Mouse (Mus musculus) lung, postnatal 36 days (tissue): Measurements from ENCODE around the gene Akap8.
A peak's percentile ranks its signal among the peaks of the same experiment; 100 is the strongest.

Experiments used
- DNase-seq: peaks from one replicate; pipeline ENCODE4 v3.0.0; 2022; ENCODE audit warnings: mixed read lengths

Gene Akap8

DNA sequence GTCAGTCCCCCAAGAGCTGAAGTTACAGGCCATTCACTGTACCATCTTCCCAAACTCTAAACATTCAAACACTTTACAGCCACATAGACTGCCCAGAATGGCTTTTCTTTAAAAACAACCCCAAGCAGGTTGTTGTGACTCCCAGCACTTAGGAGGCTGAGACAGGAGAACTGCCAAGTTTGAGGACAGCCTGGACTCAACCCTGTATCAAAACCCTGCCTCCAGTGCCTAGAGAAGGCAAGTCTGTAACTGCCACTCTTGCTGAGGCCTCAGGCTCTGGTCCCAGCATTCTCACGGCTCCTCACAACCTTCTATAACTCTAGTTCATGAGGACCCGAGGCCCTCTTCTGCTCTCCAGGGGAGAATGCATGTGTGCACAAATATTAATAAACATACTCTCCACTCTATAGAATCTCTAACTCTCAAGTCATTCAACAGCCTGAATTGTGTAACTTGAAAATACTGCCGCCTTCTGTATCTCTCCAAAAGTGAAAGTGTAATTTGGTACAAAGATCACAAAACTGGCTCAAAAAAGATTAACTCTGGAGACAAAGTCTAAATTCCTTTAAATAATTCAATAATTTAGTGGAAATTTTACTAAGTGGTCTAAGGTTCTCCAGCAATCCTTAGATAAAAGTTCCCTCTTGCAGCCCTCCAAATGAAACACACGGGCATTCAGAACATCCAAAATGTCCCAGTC, 39.3 kb downstream of the Akap8 start:
- no peak for DNase-seq

GRCm38 (mm10) chr17:32281126-32281525, 39.9 kb downstream of the Akap8 start:
- DNase-seq = no peak

- no peak for DNase-seq
Observed at GRCm38 (mm10) chr17:32280575-32280974, 40.5 kb downstream of the Akap8 start.

GRCm38 (mm10) chr17:32277201-32277600, 43.8 kb downstream of the Akap8 start:
- DNase-seq = no peak

- DNase-seq = no peak
Observed at GRCm38 (mm10) chr17:32275568-32275967, 45.5 kb downstream of the Akap8 start.

GRCm38 (mm10) chr17:32269151-32269550, 51.9 kb downstream of the Akap8 start:
- DNase-seq = no peak

- DNase-seq = peak; percentile 19
Observed at GRCm38 (mm10) chr17:32268540-32268960, 52.5 kb downstream of the Akap8 start.

DNA sequence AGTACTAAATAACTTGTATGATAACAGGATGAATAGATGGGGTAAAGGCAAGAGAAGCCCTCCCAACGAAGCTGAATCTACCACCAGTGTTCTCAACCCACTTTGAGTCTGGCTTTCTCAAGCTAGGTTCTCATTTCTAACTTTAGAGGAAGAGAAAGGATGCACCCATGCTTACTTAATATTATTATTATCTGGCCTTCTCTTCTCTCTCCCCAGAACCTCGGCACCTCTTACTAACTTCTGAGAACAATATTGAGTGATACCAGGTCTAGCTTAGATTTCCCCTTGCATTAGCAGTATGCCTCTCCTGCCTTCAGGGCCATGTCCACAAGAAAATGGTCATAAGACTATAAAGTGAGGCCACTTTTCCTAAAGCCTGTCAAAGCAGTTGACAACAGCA, 52.9 kb downstream of the Akap8 start:
- DNase-seq = no peak

GRCm38 (mm10) chr17:32267617-32268016, 53.4 kb downstream of the Akap8 start:
- DNase-seq = no peak

DNA sequence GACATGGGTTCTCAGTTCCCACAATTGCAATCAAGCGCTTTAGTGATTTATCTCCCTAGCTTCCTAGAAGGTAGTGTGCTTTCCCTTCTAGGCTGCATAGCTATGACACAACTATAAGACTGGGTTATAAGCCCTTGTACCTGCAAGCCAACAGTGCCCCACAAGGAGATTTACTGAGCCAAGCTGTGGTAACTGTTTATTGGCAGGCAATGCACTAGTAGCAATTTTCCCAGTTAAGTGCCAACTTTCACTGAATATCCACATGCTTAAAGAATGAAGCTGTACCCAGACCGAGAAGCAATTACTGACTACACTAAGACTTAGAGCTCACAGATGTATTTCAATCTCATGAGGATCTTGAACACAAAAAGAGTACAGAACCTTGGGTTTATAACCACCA, 57.4 kb downstream of the Akap8 start:
- DNase-seq = no peak

DNA sequence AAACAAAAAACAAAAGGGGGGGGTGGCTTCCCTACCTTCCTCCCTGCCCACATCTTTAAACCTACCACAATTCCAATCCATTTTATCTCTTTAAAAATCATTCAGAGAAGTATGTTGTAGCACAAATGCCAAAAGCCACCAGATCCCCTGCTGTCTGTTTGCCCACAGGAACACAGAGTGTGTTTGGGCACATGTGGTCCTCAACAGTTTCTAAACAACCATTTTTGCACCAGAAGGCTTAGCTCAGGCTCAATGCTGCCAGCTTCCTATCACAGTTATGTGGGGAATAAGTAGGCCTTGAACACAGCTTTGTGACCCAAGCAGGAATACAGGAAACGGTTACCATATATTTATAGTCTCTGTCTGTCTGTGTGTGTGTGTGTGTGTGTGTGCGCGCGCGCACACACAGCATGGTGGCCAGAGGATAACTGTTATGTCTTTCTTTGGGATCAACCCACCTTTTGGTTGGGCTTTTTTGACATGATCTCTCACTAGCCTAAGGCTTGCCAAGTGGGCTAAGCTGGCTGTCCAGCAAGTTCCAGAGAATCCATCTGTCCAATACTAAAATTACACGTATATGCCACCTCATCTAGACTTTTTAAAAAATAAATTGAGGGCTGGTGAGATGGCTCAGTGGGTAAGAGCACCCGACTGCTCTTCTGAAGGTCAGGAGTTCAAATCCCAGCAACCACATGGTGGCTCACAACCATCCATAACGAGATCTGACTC, 58.0 kb downstream of the Akap8 start:
- DNase-seq = no peak

DNA sequence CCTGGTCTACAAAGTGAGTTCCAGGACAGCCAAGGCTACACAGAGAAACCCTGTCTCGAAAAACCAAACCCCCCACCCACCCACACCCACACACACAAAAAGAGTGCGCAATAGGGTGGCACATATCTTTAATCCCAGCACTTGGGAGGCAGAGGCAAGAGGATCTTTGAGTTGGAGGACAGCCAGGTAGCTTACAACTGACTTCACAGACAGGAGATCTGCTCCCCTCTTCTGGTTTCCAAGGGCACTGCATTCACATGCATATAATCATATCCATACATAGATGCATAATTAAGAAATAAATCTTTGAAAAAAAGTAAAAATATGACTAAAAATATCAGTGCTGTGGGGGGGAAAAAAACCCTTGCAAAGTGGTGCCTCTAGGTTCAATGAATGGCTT, 62.2 kb downstream of the Akap8 start:
- no peak for DNase-seq

GRCm38 (mm10) chr17:32257944-32258343, 63.1 kb downstream of the Akap8 start:
- DNase-seq = no peak

DNA sequence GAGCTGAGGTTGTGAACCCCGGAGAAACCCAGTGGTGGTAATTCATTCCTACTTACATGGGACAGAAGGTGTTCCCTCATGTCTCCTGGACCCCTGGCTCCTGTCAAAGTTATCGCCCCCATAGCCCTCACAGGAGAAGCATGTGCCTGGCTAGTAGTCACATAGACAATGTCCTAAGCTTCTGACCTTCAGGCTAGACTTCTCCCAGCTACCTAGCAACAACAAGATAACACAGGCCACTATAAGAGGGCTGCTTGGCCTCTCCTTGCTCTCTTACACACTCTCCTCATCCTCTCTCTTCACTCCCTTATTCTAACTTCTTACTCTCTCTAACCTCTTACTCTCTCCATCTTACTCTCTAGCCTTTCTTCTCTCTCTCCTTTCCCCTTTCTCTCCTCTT, 63.6 kb downstream of the Akap8 start:
- DNase-seq = no peak

GRCm38 (mm10) chr17:32256896-32257295, 64.1 kb downstream of the Akap8 start:
- no peak for DNase-seq
